Mouse (Mus musculus) heart, postnatal 0 days (tissue): ENCODE data around the gene Sipa1l2. TPM values are rescaled to one million over a fixed set of nuclear protein-coding genes. Genes with fewer than 3 reads are reported as not detected.

Experiments used
- ATAC-seq: fragments of 200-750 bp; cut with Nextera tagmentation; 2 replicates; pipeline ENCODE4 v1.8.0; 2017; ENCODE audit warnings: low read depth, moderate number of reproducible peaks, moderate library complexity; ENCODE audit not compliant: insufficient read depth
- DNase-seq: peaks from one replicate; pipeline ENCODE4 v3.0.0-alpha.2; 2016; ENCODE audit warnings: low spot score
- H3K27ac ChIP-seq: fragments of 300-500 bp; sonication (generic); 2 replicates; pipeline ENCODE4 v1.5.1; 2014; ENCODE audit warnings: low read depth, mild to moderate bottlenecking
- H3K27me3 ChIP-seq: fragments of 300-500 bp; sonication (generic); 2 replicates; pipeline ENCODE4 v1.6.1; 2014; ENCODE audit warnings: low read length, mixed read lengths; ENCODE audit not compliant: control insufficient read depth, insufficient read depth
- H3K36me3 ChIP-seq: fragments of 300-500 bp; sonication (generic); replicated peaks from 2 replicates; pipeline ENCODE4 v1.6.1; 2014; ENCODE audit warnings: low read length, mixed read lengths; ENCODE audit not compliant: control insufficient read depth, insufficient read depth
- H3K4me1 ChIP-seq: fragments of 300-500 bp; sonication (generic); 2 replicates; pipeline ENCODE4 v1.6.1; 2014; ENCODE audit warnings: antibody characterized with exemption; ENCODE audit not compliant: control insufficient read depth, insufficient read depth
- H3K4me2 ChIP-seq: fragments of 300-500 bp; sonication (generic); 2 replicates; pipeline ENCODE4 v1.6.1; 2014; ENCODE audit warnings: low read depth, mild to moderate bottlenecking, low read length, moderate library complexity
- H3K4me3 ChIP-seq: fragments of 300-500 bp; sonication (generic); 2 replicates; pipeline ENCODE4 v1.5.1; 2014; ENCODE audit warnings: low read depth, low read length
- H3K9ac ChIP-seq: fragments of 300-500 bp; sonication (generic); replicated peaks from 2 replicates; pipeline ENCODE4 v1.6.1; 2014; ENCODE audit warnings: low read depth, low read length, mixed read lengths
- H3K9me3 ChIP-seq: fragments of 300-500 bp; sonication (generic); replicated peaks from 2 replicates; pipeline ENCODE4 v1.6.1; 2016; ENCODE audit warnings: low read length; ENCODE audit not compliant: control insufficient read depth
- CTCF ChIP-seq: IDR thresholded peaks from 2 replicates; pipeline ENCODE4 v1.5.1; 2016; ENCODE audit warnings: antibody characterized with exemption, control low read depth, low read depth
- EP300 ChIP-seq: IDR thresholded peaks from 2 replicates; pipeline ENCODE4 v1.6.1; 2016; ENCODE audit warnings: antibody characterized with exemption, low read depth
- WGBS: fragments of 180-500 bp; shearing (Covaris S2); extraction: QIAGEN DNeasy Blood & Tissue Kit; methylation state at CpG from one replicate; pipeline ENCODE4 v1.1.7; 2014; 5-methylcytosine and 5-hydroxymethylcytosine counted together
- polyA plus RNA-seq: library from polyadenylated mRNA; unstranded; fragments of >200 nt; fragmentation: Nextera tagmentation; extraction: Ambion mirVana; gene quantifications from 2 replicates; pipeline ENCODE4 v1.2.1, GENCODE M21; 2015
- total RNA-seq: library from RNA; depleted of rRNA; stranded (reverse); fragments of >200 nt; gene quantifications from 2 replicates; pipeline ENCODE4 v1.2.3, GENCODE M21; 2014; ENCODE audit warnings: low replicate concordance

Gene Sipa1l2
- total and polyA plus RNA-seq, 2 experiments from 2014 or later, result 13.6 to 65.8 TPM

GRCm38 (mm10) chr8:125532177-125532576, 37.4 kb downstream of the Sipa1l2 start:
- H3K36me3 ChIP-seq, result peaks cover 3% of the 10 kb centered on the region; the same call in 1 of the 2 replicates
- no peak overlapping the region for H3K9ac ChIP-seq
- WGBS, result 29% methylated on average over 7 of the region's 7 CpGs
- no peaks in the 10 kb centered on the region for H3K9me3 ChIP-seq
- DNase-seq (no peak), ATAC-seq (no peak)
- H3K27ac ChIP-seq, result peak overlapping the region; percentile 83
- H3K4me3 ChIP-seq, result no peak overlapping the region
- H3K4me1 ChIP-seq, result peaks cover 86% of the 10 kb centered on the region
- TF ChIP-seq EP300, result no peak
- no peaks in the 10 kb centered on the region for H3K27me3 ChIP-seq
- no peak overlapping the region for H3K4me2 ChIP-seq

GRCm38 (mm10) chr8:125531640-125532039, 38.0 kb downstream of the Sipa1l2 start:
- H3K27me3 ChIP-seq, result no peaks in the 10 kb centered on the region
- peaks cover 91% of the 10 kb centered on the region for H3K4me1 ChIP-seq
- H3K27ac ChIP-seq, result peak overlapping the region; percentile 83
- TF ChIP-seq EP300 (no peak), CTCF (no peak)
- 41% methylated on average over 1 of the region's 1 CpGs for WGBS
- no peaks in the 10 kb centered on the region for H3K9me3 ChIP-seq
- DNase-seq, result no peak
- H3K36me3 ChIP-seq, result peaks cover 2% of the 10 kb centered on the region; the same call in 1 of the 2 replicates
- H3K4me3 ChIP-seq, result no peak overlapping the region
- H3K4me2 ChIP-seq, result no peak overlapping the region
- H3K9ac ChIP-seq, result no peak overlapping the region
- no peak for ATAC-seq

- no peak overlapping the region for H3K4me2 ChIP-seq
- ATAC-seq (no peak), DNase-seq (no peak)
- peak overlapping the region; percentile 83; the same call in 1 of the 2 replicates for H3K27ac ChIP-seq
- H3K4me1 ChIP-seq, result peaks cover 86% of the 10 kb centered on the region
- H3K9me3 ChIP-seq, result no peaks in the 10 kb centered on the region
- no peak overlapping the region for H3K4me3 ChIP-seq
- no peaks in the 10 kb centered on the region for H3K36me3 ChIP-seq
- TF ChIP-seq CTCF, result no peak
- TF ChIP-seq EP300, result no peak
- H3K9ac ChIP-seq, result no peak overlapping the region
- H3K27me3 ChIP-seq, result no peaks in the 10 kb centered on the region
- WGBS, result 41% methylated on average over 6 of the region's 6 CpGs
Observed at GRCm38 (mm10) chr8:125531088-125531438, 38.5 kb downstream of the Sipa1l2 start.

GRCm38 (mm10) chr8:125530187-125531087, 39.2 kb downstream of the Sipa1l2 start:
- Histone ChIP-seq H3K27ac (no peak overlapping the region), H3K4me3 (no peak overlapping the region), H3K36me3 (no peaks in the 10 kb centered on the region), H3K9me3 (no peaks in the 10 kb centered on the region), H3K4me1 (peaks cover 82% of the 10 kb centered on the region), H3K27me3 (no peaks in the 10 kb centered on the region), H3K9ac (no peak overlapping the region), H3K4me2 (no peak overlapping the region)
- WGBS, result 57% methylated on average over 15 of the region's 15 CpGs
- DNase-seq, result no peak
- ATAC-seq, result no peak
- no peak for TF ChIP-seq EP300
- no peak for TF ChIP-seq CTCF

GRCm38 (mm10) chr8:125529019-125529418, 40.6 kb downstream of the Sipa1l2 start:
- Histone ChIP-seq H3K9ac (no peak overlapping the region), H3K36me3 (no peaks in the 10 kb centered on the region), H3K27me3 (no peaks in the 10 kb centered on the region), H3K4me1 (peaks cover 80% of the 10 kb centered on the region), H3K4me3 (no peak overlapping the region), H3K9me3 (no peaks in the 10 kb centered on the region), H3K27ac (no peak overlapping the region), H3K4me2 (no peak overlapping the region)
- ATAC-seq, result no peak
- WGBS, result 63% methylated on average over 6 of the region's 6 CpGs
- no peak for TF ChIP-seq EP300
- TF ChIP-seq CTCF, result no peak
- DNase-seq, result no peak

GRCm38 (mm10) chr8:125527941-125528340, 41.7 kb downstream of the Sipa1l2 start:
- Histone ChIP-seq H3K9me3 (no peaks in the 10 kb centered on the region), H3K4me2 (no peak overlapping the region), H3K4me1 (peaks cover 78% of the 10 kb centered on the region), H3K9ac (no peak overlapping the region), H3K4me3 (no peak overlapping the region), H3K36me3 (no peaks in the 10 kb centered on the region), H3K27ac (peak overlapping the region; percentile 28; the same call in 1 of the 2 replicates), H3K27me3 (no peaks in the 10 kb centered on the region)
- TF ChIP-seq CTCF, result no peak
- no peak for TF ChIP-seq EP300
- no peak for ATAC-seq
- 55% methylated on average over 3 of the region's 3 CpGs for WGBS
- DNase-seq, result no peak
